Mouse (Mus musculus) layer of hippocampus, adult 18-20 months (tissue): ENCODE results near the gene Arhgap15. TPM values are rescaled to one million over a fixed set of nuclear protein-coding genes. Genes with fewer than 3 reads are reported as not detected.

ENCODE experiments used
- DNase-seq, 2 experiments: peaks; one replicate each; pipeline ENCODE4 v3.0.0; 2022; ENCODE audit warnings: low spot score in 2 of 2
- total RNA-seq, 2 experiments: library from RNA; stranded (reverse); gene quantifications; 2 replicates each; pipeline ENCODE4 v1.2.3; 2021

Gene Arhgap15
- total RNA-seq, 2 experiments from 2014 or later: 10.9 to 11.4 TPM

DNA sequence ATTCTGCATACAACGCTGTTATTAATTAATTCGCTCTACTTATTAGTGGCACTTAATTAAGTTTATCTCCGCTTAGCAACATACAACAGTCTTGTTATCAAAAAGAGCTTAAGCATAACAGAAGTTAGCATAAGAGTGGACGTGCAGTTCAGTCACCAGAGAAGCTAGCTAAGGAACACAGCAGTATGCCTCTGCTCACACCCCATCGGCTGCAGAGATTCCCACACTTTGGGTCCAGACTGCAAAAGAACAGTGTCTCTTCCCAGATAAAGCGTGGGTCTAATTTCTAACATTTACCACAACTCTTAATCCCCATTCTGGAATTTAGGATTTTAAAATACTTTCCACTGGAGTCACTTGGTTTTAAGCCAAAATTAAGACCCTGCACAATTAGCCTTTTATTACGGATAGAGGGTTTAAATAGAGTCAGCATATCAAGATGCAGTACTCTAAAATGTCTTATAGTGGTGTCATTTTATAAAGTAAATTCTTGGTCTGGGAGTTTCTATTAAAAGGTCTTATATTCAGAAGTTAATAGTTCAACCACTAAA lies 400.0 kb downstream of the Arhgap15 start:
- DNase-seq: no peak

DNA sequence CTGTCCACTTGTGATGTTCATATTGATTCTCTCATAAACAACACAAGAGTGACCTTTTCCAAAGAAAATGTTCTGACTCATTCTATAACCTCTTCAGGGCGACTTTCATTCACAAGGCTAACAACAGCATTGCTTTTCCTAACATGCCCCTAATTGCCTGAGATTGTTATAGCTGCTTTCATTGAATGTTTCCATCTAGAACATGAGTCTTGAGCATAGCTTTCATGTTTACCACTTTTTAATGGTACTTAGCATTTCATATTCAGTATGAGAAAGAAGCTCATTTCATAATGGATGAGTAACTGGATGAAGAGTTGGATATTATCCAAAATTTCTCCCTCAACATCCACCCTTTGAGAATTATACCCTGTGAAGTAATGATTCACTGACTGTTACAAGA lies 403.7 kb downstream of the Arhgap15 start:
- no peak for DNase-seq

DNA sequence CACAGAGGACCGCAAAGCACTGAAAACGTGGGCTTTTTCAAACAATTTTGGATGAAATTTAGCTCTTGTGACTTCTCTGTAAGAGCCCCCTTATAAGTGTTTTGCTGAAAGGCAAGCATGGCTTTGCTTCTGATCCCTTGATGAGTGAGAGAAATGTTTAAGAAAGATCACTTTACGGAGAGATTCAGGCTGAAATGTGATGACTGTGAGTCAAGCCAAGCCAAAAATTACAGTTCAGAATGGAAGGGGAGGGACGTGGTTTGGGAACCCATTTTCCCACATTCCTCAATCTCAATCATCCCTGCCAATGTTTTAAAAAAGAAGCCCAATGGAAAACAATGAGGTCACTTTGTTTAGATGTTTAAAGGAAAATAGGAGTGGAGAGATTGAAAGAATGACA lies 411.7 kb downstream of the Arhgap15 start:
- no peak for DNase-seq

DNA sequence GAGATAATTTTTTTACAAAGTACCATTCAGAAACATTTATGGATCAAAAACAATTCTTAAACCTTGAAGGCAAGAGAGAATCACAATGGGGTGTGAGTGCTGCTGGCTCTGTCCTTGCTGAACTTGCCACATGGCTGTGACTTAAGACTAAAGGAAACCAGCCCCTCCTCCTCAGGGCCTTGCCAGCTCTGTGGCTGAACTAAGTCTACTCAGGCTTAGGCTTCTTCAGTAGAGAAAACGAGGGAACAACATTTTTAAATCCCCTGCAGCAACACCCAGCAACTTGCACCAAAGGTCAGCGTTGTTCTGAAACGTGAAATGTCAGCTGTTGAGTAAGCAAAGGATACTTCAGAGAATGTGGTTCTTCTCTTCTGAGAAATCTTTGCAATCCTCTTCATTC lies 417.2 kb downstream of the Arhgap15 start:
- DNase-seq: peak in 1 of 2 experiments; percentile 14

DNA sequence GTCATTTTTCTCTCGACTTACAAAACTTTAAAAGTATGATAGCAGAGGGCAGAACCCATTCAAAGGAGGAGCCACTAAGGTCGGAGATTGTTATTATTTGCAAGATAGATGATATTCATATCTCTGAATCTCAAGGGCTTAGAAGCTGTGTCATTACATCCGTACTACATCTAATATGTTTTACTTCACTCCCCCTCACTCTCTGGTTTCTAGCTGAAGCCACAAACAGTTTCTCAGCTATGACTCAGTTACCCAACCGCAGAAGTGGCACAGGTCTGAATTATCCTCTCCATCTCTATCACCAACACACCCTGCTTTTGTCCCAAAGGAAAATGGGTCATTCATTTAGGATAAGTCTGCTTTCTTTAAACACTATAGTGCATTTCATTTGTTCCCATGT lies 418.1 kb downstream of the Arhgap15 start:
- no peak for DNase-seq

DNA sequence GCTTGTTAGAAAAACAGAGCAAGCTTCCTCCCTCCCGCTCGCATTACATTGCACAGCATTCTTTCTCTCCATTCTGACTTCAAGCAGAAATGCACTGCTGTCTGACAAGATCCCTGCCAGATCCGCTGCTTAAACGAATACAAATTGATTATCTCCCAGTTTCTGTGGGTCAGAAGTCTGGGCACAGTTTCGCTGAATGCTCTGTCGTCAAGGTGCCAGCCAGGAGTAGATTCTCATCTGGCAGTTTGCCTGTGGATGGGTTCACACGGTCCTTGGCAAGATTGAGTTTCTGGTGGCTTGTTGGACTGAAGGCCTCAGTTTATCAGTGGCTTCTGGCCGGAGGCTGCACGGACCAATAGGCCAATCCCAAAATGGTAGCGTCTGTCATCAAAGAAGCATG lies 435.9 kb downstream of the Arhgap15 start:
- no peak for DNase-seq

DNA sequence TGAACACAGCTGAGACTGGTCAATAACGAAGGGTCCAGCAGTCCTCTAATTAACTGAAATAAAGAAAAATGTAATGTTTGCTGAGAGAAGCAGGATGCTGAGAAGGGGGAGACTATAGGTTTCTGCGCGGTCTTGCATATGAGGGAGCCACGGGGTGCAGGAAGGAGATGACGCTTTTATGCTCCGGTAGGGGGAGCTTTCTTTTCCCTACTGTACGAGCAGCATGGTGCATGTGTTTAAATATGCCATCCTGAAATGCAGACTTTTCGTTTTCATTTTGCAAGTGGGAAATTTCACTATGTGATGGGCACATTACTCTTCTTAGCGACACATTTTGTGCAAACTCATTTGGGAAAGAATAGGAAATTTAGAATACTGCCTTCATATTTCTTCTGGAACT lies 442.1 kb downstream of the Arhgap15 start:
- no peak for DNase-seq

DNA sequence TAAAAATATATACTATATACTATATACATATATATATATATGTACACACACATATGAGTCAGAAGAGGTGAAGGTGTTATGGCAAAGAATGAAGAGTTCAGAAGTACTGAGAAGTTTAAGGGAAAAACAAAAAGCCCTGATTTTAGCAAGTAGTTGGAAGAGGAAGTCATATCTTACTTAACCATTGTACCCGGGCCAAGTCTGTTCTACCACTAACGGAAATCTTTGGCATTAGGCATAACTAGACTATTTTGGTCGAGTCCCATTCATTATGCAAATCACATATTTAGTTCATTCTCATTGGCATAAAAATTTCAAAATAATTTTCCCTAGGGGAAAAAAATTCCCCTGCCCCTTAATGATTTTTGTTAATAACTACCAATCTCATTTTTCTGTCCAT lies 443.4 kb downstream of the Arhgap15 start:
- DNase-seq: no peak

DNA sequence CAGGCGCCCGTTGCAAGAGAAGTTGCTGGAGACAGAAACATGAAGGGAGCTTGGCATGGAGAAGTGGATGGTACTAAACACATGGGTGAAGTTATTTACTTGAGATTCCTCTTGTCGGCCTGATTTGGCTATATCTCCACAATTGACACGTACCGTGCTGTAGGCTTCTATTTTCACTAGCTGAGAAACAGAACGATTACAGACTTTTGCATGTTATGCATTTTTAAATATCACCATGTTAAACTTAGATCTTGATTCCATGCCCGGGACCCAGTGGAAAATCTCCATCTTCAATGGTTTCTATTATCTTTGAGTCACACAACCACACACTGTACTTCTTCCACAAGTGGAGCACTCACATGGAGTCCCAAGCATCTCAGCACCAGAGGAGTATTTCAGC lies 466.9 kb downstream of the Arhgap15 start:
- peak in 1 of 2 experiments; percentile 12 for DNase-seq

DNA sequence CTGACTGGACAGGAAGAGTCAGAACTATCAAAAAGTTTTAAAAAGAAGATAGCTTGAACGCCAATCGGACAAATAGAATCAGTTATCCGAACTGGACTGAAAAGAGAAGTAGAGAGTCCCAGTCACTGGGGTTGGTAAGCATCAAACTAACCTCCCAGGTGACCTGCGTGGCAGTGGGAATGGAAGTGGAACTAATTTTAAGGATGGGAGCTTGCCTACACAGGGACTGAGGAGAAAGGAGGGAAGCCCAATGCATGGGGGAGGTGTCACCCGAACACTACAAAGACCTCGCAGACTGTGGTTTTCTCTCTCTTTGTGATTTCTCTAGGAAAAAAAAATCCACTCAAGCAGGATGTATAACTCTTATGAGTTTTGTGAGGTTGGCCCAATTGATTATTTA lies 469.2 kb downstream of the Arhgap15 start:
- DNase-seq: no peak

DNA sequence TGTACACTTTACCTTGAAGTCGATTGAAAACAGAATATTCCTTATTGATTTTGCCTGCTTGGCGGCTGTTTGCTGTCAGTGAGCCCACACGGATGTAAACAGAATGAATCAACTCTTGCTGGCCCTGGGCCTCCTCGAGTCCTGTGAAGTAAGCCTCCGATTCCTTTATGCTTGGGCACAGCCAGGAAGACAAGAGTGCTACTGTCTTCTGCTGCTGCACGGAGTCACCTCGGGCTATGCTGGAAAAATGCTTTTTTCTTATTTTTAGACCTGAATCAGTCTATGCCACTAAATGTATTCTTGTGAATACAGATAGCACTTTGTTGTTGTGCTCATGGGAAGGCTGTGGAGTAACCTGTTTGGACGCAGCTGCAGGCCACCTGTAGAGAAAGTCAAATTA lies 469.7 kb downstream of the Arhgap15 start:
- DNase-seq: no peak

DNA sequence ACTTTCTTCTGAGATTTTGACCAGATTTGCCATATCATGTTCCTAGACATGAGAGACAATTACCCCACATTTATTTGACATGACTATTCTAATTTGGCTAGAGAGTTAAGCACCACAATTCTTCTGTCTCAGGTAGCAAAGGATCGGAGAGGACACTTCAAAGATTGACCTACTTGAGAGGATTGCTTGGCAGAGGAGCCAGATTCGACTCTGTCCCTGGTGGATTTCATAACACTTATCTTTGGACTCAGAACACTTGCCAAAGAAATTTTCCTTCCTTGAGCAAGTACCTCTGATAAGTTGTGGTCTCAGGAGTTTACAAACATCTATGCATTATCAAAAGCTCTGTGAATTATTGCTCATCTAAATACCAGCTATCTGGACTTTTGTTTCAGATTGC lies 473.1 kb downstream of the Arhgap15 start:
- DNase-seq: no peak

DNA sequence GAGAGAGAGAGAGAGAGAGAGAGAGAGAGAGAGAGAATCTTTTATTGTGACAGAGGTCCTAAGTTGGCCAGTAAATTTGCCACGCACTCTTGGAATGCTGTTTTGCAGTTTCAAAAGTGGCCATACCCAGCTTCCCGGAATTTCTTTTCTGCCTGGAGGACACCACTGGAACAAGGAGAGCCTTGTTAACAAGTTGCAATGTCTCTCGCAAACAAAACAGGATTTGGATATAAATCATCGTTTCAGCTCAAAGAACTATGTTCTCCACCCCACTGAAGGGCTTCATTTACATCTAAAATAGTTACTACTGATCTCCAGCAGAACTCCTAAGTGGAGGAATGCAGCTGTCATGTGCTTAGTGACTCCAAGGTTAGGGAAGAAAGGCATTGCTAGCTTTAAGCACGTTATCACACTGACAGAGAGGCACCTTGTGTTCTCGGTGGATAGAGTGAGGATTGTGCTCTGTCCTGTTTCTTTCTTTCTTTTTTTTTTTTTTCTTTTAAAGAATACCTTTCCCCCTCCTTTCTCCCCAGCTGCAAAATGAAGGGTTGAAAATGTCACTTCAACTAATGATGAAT lies 473.6 kb downstream of the Arhgap15 start:
- no peak for DNase-seq

DNA sequence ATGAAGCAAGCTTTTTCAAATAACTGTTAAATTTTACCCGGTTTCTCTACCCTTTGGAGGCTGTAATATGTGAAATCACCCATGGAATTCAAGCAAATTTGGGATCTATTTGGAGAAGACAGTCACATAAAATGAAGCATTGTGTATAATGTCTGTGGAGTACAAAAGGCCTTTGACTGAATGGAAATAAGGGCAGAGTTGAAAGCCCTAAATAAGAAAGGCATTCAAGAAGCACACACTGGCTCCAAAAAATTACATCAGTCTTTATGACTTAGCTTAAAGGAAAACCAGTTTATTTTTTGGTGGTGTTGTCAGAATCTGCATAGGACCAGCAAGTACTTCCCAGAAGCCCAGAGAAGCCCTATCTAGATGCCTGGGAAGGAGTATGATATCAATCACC lies 486.2 kb downstream of the Arhgap15 start:
- DNase-seq: no peak

DNA sequence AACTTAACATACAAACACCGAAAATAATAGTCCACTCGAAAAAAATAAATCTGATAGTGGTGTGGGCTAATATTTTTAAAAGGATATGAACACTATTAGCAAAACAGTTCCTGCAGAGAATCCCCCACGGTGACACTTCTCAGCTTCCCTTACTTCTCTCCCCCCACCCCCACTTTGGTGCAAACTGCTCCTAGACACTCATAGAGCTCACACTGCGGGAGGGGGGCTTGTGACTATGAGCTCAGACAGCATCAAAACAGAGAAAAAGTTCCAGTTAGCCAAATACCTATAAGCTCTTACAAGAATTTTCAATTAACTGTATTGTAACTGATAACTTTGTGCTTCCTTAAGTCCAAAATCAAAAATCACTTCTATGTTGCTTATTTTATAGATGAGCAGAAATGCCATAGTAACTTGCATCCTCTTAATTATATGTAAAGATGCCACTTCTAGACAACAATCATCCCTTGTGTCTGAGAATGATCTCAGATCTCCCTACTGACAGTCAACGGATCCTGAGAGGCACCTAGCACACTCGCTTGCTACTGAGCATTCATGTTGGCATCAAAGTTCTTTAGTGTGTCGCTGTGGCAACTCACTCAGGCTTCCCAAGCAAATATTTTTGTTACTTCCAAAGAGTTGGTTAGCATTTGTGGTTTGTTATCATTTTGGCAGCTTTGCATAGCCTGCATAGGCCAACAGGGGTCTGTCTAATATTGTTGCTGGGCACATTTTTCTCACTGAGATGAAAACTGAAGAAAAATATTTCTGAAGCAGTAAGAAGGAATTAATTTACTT lies 493.2 kb downstream of the Arhgap15 start:
- DNase-seq: peak in 1 of 2 experiments; percentile 20

DNA sequence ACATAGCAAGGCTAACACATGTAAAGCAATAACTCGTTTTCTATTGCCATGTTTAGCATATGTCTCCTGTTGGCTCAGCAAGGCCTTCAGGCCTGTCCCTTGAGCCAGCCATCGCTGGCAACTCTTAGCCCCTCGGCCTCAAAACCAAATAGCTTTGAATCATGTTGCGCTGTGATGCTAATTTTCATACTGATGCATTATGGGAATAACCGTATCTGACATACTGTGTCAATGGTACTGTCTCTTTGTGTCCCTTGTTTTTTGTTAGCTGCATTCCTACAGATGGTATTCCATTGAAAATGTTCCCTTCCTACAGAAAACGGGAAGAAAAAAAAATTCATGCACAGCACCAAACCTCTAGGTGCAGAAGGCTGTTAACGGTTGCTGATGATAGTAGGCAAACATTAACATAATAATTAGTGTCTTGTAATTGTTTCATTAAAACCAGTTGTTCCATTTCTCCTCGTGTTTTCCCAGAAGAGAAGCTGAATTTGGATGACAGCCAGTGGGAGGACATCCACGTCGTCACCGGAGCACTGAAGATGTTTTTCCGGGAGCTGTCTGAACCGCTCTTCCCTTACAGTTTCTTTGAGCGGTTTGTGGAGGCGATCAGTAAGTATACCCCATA lies 494.1 kb downstream of the Arhgap15 start:
- DNase-seq: peak; percentile 11 to 48

DNA sequence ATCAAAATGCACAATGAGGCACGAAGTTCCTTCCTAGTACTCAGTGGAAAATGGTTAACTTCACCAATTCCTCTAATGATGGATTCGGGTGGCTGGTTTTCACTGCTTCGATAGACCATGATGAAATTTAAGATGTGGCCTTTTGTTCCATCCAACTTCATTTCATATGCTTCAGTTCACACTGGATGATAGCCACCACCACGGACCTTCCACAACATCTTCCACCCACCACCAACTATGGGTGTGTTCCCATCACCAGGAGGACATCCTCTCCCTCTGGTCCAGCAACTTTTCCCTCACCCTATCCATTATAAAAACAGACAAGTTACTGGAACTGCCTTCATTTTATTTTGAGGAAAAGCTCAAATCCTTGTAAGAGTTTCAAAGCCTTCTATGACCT lies 506.7 kb downstream of the Arhgap15 start:
- no peak for DNase-seq

DNA sequence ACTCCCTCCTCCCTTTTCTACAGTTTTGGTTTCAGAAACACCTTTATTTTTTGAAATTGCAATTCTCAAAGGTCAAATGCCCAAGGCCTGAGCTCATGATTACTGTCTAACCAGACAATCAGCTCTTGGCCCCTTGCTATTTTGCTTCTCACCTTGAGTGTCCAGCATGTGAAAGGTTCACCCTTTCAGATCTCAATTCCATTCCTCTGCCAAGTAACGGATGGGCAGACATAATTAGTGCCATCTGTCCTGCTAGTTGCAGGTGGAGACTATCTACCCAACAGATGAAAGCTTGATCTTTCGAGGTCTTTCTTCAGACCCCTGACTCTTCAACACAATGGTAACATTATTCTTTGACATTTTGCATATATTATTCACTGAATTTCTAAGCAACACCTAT lies 509.3 kb downstream of the Arhgap15 start:
- no peak for DNase-seq

DNA sequence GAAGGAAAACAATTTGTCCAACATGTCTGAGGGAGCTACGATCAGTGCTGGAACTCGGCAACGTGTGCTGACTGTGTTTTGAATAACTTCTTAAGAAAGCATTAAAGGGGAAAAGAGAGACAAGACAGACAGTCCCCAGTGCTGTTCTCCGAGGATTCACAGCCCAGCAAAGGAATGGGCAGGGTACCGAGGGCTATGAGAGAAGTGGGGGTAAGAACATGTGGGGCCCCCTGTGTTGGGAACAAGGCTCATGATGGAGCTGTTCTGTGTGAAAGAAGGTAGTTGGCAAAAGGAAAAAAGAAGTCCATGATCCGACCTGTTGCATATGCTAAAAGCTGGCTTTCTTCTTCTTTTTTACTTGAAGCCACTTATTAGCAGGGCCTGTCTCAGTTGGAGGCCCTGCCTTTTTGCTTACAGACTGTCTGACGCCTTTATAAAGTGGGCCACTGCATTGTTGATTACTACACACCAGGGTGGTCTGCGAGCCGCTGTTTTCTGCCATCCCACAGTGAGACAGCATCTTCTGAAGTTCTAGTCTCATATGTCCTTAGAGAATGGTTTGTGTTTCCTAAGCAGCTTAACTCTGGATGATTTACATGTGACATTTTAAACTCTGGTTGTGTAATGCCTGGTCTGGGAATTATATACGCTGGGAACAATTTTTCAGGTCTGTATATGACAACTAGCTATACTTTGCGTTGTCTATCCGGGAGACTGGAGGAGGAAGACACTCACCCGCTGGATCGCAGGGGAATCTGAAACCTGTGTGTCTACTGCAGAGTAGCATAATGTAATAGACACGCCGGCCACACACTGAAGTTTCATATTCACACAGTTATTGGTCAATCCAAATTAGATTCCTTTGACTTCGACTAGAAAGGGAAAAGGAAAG lies 523.1 kb downstream of the Arhgap15 start:
- no peak for DNase-seq

DNA sequence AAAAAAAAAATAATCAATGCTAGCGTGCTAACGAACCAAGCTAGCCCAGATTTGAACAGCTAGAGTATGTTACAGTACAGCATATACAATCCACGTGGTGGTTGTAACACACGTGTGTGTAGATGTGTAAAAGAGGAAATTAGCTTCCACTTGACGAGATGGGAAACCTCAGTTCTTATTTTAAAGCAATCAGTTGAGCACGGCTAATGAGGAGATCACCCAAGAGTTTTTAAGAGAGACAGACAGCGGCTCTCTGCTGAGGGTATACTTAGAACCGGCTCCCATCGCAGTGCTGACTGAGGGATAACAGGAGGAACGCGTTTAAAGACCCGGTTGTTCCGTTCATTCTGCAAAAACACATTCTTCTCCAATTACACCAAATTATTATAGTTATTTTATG lies 524.0 kb downstream of the Arhgap15 start:
- DNase-seq: no peak

DNA sequence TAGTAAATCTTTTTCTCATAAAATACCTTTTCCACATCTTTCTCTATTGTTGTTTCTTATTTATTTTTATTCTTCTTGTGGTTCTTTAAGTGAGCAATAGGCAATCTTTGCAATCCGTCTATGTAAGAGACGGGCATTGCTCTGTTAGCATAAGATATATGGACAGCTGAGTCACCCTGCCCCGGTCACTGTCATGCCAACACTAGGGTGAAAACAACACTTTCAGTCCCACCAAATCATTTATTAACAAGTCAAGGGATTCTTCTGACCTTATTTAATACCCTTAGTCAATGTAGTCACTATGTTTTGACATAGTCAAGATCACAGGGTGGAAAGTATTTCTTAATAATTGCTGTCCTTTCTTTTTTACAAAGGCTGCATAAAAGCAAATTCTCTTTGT lies 525.8 kb downstream of the Arhgap15 start:
- no peak for DNase-seq
